Mouse (Mus musculus): ENCODE data around the gene Nkiras1.
A peak's percentile ranks its signal among the peaks of the same experiment; 100 is the strongest.
"Not testable (repeated sequence)": the region's sequence is repeated elsewhere in the genome, so short reads cannot be mapped to it uniquely, and the experiment has no call there.

Nkiras1 gene

DNA sequence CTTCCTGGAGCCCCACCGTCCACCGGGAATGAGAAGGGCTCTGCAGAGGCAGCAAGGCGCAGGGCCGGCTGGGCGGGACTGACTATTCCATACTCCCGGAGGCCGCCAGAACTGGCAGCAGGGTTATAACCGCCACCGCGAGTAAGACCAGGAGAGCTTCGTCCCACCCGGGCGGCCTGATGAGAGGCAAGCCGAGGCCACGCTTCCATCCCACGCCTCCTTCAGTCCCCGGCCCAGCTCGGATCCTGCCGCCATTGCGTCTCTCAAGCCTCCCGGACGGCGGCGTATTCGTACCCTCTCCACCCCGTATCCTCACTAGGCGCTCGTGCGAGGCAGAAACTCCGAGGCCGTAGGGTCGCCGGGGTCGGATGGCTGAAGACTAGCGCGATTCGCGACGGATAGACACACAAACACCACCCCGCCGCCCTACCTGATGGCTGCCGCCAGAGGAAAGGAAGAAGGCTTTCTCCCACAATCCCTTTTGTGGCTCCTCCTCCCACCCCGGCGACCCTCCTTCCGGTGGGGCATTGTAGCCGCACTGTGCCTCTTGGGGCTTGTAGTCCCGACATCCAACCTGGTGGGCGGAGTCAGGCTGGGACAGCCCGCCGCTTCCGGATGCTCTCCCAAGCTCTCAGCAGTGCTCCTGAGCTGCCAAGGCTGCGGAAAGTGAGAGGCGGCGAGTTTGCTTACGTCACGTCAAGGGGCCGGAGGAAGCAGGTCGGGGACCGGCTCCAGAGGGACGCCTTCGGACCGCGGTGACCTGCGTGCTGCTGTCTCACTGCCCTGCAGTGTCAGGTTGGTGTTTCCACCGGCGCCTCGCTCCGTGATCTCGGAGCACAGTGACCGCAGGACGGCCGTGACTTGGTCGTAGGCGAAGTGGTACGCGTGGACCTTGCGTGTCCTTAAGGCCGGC is at the start of gene Nkiras1, which contains the start of gene Rpl15:
Gene Nkiras1, plus strand, starts transcription at position 608 of the 913 bp plus-strand sequence.
Gene Rpl15, minus strand, starts transcription at position 863 of the 913 bp plus-strand sequence.
- peak; percentile 96 for DNase-seq

- no peak for DNase-seq
Measured at GRCm38 (mm10) chr14:18221977-18222376, 49.0 kb upstream of the Nkiras1 start.

- not testable (repeated sequence) for DNase-seq
Measured at GRCm38 (mm10) chr14:18225431-18225830, 45.5 kb upstream of the Nkiras1 start.

- DNase-seq: not testable (repeated sequence)
Measured at GRCm38 (mm10) chr14:18226181-18226580, 44.8 kb upstream of the Nkiras1 start.

DNA sequence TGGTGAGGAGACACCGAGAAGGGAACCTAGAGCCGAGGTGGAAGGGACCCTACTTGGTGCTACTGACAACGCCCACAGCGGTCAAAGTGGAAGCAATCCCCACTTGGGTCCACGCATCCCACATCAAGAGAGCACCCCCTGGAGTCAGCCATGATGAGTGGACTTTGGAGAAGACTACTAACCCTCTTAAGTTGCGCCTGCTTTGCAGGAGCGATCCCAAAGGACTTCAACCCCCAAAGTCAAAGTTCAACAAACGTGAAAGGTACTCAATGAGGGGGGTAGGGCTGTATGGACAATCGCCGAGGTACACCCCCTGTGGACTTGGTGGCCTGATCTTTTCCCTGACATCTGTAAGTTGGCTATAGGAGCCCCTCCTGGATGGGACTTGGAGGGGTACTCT is 41.2 kb upstream of the Nkiras1 start:
- not testable (repeated sequence) for DNase-seq

DNA sequence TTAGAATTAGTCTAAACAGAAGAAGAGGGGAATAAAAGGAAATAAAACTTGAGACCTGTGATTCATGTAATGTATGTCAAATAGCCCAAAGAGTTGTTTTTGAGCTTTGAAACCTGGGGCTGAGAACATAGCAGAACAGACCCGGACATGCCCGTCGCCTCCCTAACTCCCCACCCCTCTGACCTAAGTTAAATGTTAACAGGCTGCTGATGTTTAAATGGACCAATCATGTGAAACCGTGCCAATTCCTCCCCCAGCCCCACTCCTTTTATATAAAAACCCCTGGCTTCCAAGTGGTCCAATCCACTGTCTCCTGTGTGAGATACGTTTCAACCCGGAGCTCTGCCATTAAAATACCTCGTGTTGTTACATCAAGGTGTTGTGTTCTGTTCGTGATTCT is 39.1 kb upstream of the Nkiras1 start:
- DNase-seq: not testable (repeated sequence)

DNA sequence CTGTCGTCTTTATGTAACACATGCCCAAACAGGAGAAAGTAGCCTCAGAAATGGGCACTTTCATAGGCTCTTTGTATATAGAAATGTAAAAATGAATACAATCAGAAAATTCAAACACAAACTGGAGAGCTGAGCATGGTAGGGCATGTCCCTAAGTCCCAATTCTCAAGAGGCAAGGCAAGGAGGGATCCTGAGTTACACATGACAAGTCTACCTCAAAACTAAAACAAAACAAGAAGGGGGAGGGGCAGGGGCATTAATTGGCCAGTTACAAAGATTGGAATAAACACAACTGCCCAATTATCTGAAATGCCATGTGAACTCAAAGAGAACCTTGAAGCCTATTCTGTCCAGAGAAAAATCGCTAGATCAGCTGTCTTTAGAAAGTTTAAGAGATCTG is 37.9 kb upstream of the Nkiras1 start:
- no peak for DNase-seq

GRCm38 (mm10) chr14:18233981-18234960 is 36.7 kb upstream of the Nkiras1 start:
- DNase-seq: no peak

GRCm38 (mm10) chr14:18236496-18237235 is 34.3 kb upstream of the Nkiras1 start:
- DNase-seq: not testable (repeated sequence)

DNA sequence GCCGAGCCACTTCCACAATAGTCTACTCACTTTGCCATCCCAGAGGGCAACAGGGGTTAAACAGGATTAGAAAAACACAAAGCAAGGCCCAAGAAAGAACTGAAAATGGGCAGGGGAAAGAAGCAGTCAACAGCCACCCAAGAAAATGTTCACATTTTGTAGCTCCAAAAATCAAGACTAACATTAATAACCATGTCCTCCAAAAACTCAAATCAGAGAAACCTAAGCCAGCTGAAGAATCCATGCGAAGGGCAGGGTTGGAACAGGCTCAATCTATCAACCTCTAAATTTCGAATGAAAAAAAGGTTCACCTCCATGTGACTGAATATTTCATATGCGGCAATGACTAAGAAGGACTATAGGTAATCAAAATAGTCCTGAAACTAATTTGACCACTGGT is 33.6 kb upstream of the Nkiras1 start:
- no peak for DNase-seq

GRCm38 (mm10) chr14:18238131-18238749 is 32.7 kb upstream of the Nkiras1 start:
- peak; percentile 99 for DNase-seq

GRCm38 (mm10) chr14:18238750-18239731 is 31.9 kb upstream of the Nkiras1 start, which contains the start of gene Nr1d2:
TSS of gene Nr1d2 (minus strand) at chr14:18239127.
- peak; percentile 94 for DNase-seq

GRCm38 (mm10) chr14:18240132-18240531 is 30.8 kb upstream of the Nkiras1 start:
- no peak for DNase-seq

GRCm38 (mm10) chr14:18241786-18242185 is 29.1 kb upstream of the Nkiras1 start:
- DNase-seq: no peak

DNA sequence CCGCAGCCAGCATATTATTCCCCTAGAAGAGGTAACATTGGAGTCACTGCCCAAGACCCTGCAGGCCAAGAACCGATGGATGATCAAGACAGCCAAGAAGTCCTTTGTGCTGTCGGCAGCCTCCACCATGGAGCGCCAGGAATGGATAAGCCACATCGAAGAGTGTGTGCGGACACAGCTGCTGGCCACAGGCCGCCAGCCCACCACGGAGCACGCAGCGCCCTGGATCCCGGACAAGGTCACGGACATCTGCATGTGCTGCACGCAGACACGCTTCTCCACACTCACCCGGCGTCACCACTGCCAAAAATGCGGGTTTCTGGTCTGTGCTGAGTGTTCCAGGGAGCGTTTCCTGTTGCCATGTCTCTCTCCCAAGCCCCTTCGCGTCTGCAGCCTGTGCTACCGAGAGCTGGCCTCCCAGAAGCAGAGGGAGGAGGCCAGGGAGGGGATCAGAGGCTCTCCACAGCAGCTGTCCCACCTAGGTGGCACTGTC is 28.3 kb upstream of the Nkiras1 start:
- no peak for DNase-seq

DNA sequence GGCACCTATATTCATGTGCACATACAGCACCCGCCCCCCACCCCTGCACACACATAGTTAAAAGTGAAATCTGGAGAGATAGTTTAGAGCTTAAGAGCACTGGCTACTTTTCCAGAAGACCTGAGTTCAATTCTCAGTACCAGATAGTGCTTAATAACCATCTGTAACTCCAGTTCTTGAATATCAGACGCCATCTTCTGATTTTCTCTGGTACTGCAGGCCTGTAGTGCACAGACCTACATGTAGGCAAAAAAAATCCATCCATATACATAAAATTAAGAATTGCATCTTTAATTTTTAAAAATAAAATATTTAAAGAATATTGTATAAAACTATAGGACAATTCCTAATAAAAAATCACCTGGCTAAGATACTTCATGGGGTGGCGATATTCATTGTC is 9.7 kb upstream of the Nkiras1 start:
- DNase-seq: no peak

DNA sequence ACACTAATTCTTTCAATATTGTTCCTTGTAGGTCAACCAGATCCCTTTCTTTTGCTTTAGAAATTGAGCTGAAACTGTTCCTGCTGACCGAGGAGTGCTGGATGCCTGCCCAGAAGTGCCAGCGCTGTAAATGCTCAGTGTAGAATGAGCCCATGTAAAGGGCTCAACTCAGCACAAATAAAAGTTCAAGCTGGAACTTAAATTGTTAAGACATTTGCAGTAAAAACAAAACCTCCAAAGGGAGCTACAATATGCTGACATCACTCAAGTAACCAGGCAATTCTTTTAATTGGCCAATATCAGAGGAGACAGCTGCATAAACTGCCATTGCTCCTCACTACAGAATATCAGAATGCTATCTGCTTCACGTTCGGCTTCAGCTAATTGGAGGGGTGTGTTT is 7.5 kb upstream of the Nkiras1 start:
- DNase-seq: peak; percentile 51

DNA sequence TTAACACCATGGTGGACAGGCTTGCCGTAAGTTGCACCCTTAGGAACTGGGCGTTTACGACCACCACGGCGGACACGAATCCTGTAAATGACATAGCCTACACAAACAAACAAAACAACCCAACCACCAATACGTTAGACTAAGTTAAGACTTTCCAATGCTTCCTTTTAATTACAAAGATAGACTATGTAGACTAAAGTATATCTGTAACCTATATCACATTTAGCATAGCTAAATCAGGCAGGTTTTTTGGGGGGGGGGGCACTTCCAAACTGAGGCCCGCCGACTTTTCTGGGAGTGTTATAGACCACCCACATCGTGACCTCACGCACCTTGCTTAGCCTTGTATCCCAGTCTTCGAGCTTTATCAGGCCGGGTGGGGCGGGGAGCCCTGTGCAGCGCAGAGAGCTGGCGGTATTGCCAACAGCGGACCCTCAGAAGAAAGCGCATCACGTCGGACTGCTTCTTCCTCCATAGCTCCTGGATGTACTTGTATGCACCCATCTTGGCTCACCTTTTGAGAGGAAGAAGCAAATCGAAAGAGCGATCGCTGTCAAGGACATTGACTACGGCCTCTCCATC is 898 bp upstream of the Nkiras1 start:
- not testable (repeated sequence) for DNase-seq

DNA sequence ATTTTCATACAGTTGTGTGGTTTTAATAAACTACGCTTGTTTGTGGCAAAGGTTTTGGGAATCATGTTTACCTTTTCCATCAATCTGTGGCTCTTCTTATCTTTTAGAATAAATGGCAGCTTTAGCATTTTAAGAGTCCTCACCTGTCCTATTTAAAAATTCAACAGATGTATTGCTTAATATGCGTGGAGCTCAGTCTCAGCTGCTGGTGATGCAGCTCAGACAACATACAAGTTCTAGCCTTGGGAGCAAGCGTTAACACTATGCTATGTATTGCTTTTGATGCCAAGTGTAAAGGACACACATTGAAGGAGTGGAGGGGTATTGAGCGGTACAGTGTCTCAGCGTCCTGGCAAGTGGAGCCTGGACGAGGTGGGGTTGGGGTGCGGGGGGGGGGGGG is 730 bp downstream of the Nkiras1 start:
- DNase-seq: no peak

DNA sequence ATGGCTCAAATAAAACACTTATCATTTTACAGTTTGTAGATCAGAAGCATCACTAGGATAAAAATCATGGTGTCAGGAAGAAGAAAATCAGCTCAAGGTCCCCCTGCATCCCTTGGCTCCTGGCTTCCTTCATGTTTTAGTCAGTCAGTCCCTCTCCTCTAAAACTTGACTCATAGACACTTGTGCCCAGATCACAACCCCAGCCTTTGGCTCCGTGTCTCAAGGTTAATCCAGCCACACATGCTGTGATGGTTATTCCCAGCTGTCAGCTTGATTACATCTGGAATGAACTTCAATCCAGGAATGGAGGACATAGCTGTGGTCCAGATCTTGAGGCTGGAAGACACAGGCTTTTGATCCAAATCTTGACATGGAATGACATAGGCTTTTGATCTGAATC is 3.6 kb downstream of the Nkiras1 start:
- DNase-seq: no peak
